Mouse (Mus musculus): ENCODE results near the gene Stt3b.

Gene Stt3b

DNA sequence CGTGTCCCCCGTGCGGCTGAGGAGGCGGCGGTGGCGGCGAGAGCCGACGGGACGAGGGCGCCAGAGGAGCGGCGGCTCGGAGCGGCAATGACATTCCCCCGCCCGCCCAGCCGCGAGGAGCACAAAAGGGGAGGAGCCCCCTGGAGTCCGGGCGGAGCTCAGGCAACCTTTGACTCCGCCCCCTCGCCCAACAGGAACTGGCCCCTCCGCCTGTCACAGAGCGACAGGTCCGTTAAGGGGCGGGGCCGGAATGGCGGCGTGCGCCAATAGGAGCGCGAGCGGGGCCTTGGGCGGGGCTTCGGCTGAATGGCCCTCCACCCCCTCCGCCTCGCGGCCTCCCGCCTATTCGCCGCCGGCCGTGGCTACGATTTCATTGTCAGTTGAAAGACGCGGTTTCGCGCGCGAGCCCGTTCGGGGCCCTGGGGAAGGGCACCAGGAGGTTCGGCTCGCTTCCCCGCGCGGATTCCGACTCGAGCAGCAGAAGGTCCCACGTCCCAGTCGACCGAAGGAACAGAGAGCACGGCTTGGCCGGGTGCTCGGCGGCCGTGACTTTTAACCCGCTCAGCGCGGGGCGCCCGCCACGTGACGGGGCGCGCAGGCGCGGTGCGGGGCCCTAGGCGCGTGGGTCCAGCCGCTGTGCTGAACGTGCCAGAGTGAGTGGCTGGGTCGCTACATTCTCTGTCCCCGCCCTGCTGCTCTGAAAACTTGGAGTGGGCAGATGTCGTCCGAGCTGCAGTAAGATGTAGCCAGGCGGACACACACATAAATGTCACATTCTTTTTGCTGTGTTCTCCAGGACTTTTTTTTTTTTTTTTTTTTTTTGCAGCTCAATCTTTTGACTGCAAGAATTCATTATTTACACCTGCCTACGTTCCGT is at the start of gene Stt3b:
TSS of gene Stt3b (minus strand) at position 76 of the 877 bp plus-strand sequence.
- in situ Hi-C loops (cut with MboI; ENCODE audit: unreplicated experiment in 2 of 2), result loop anchor here (10.0 to 25.0 kb wide), 8 partner anchors 56 to 1077 kb away; partner anchors contain the start of genes Cmtm7 (in 2 of the 2), Cnot10 (in 1 of the 2), Crtap (in 1 of the 2) and Glb1 (in 1 of the 2)

DNA sequence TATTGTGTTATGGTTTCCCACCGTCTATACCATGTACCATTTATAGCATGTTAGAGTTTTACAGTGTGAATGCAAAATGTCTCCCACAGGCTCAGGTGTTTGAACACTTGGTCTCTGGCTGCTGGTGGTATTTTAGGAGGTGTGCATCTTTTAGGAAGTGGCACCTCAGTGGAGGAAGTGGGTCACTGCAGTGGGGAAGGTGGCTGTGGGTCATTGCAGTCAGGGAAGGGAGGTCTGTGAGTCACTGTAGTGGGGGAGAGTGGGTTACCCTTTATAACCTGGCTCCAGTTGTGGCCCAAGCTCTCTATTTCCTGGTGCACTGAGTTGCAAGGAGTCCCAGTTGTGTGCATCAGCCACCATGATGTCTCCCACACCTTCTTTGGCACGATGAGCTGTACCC is 48.2 kb upstream of the Stt3b start:
- in situ Hi-C loops (cut with MboI; ENCODE audit: unreplicated experiment in 2 of 2), result no loop called here

- in situ Hi-C loops (cut with MboI; ENCODE audit: unreplicated experiment in 2 of 2), result no loop called here
These were observed 47.8 kb upstream of the Stt3b start for GRCm38 (mm10) chr9:115357996-115358395.

DNA sequence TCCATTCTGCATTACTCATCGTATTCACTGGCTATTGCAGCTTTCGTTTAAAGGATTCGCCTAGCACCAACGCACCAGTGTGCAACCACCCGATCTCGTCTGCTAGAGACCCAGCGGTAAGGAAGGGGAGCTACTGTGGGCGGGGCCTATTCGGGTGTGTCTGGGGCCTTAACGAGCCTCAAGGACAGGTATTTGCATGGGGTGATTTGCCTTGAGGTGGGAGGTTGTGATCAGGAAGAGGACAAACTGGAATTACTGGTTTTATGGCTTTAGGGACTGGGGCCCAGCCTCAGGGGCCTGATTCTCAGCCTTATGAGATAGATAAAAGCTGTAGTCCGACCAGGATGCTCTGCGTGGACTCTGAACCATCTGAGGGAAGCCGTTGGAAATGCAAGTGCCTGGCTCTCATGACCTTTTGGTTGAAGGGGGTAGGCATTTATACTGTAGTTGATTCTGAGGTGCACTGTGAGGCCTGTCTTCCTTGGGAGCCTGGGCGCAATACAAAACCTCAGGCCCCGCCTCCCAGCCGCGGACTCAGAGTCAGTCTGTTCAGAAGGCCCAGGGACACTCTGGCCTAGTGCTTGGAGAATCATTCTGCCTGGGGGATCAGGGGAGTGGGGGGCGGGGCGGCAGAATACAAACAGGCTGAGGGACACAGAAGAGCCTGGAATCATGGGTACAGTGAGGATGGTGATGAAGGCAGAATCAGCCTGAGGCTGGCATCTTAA is 46.7 kb upstream of the Stt3b start:
- in situ Hi-C loops (cut with MboI; ENCODE audit: unreplicated experiment in 2 of 2), result no loop called here

DNA sequence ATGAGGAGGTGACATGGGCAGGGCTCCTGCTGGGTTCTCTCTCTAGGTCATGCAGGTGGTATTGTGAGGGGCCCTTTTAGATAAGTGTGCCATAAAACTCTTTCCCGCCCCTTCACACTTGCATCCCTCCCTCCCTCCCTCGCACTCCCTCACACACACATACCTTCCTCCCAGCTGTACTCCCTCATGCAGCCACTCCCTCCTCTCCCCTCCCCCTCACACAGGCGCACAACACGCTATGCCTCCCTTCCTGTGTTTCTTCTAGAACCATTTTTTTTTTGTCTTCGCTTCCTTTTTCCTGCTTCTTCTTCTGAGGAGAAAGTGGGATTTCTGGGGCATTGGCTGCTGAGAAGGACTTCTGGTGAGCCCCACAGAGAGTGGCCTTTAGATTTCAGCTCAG is 45.8 kb upstream of the Stt3b start:
- in situ Hi-C loops (cut with MboI; ENCODE audit: unreplicated experiment in 2 of 2), result no loop called here

GRCm38 (mm10) chr9:115349741-115350512 is 39.7 kb upstream of the Stt3b start:
- in situ Hi-C loops (cut with MboI; ENCODE audit: unreplicated experiment in 2 of 2), result no loop called here

DNA sequence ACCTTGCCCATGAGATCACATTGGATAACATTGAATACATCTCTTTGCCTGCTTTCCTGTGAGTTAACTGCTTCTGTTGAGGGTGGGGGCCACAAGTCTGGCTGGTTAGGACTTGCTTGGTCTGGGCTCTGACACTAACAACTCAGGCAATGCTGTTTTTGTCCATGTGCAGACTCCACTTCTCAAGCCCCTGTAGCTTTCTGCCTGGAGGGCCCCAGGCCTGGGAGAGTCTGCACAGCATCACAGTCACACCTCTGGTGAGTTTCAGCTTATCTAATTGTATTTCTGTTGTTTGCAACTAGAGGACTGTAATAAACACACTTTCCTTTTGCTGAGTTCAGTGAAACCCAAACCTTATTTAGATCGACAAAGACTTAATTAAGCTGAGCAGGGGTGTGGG is 38.9 kb upstream of the Stt3b start:
- in situ Hi-C loops (cut with MboI; ENCODE audit: unreplicated experiment in 2 of 2), result no loop called here

- in situ Hi-C loops (cut with MboI; ENCODE audit: unreplicated experiment in 2 of 2), result no loop called here
These were observed 34.7 kb upstream of the Stt3b start for GRCm38 (mm10) chr9:115344930-115345329.

- in situ Hi-C loops (cut with MboI; ENCODE audit: unreplicated experiment in 2 of 2), result no loop called here
These were observed 31.4 kb upstream of the Stt3b start for GRCm38 (mm10) chr9:115341576-115341975.

DNA sequence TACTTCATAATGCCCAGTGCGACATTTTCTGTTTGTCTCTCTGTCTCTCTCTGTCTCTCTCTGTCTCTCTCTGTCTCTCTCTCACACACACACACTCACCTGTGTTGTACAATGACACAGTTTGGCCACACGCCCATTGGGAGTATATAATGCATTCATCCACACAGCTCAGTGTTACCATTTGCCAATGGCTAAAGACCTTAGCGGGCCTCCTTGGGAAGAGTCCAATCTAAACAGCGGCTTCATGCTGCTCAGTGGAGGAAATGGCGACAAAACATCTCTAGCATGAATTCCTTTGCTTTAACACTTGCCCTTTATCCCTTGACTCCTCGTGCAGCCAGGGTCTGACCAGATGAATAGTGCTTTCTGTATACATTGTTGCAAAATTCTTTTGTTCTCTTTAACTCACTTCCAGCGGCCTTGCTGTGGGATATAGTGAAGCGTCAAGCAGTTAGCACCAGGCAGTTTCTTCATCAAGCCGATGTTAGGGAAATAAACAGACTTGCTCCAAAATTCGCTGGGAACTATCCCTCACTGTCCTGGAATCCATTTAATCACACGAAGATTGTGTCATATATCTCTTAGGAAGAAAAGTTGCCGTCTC is 30.1 kb upstream of the Stt3b start:
- in situ Hi-C loops (cut with MboI; ENCODE audit: unreplicated experiment in 2 of 2), result no loop called here

GRCm38 (mm10) chr9:115338816-115339215 is 28.6 kb upstream of the Stt3b start:
- in situ Hi-C loops (cut with MboI; ENCODE audit: unreplicated experiment in 2 of 2), result no loop called here

- in situ Hi-C loops (cut with MboI; ENCODE audit: unreplicated experiment in 2 of 2), result no loop called here
These were observed 22.8 kb upstream of the Stt3b start for GRCm38 (mm10) chr9:115333016-115333415.

DNA sequence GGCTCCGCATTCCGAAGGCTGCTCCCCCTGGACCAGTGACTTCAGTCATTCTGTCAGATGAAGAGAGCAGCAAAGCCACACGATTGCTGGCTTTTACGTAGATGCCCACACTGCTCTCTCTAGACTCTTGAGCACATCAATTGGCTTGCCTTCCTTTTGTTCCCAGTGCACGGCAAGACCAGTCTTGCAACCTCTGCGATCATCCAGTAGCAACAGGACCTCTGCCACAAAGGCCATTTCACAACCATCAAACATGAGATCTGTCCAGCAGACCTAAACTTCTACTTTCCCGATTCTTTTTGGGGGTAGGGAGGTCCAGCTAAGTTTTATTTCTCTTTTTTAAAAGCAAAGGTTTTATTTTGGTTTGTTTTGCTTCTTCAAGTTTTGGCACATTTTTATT is 22.1 kb upstream of the Stt3b start:
- in situ Hi-C loops (cut with MboI; ENCODE audit: unreplicated experiment in 2 of 2), result no loop called here

GRCm38 (mm10) chr9:115330861-115331476 is 20.7 kb upstream of the Stt3b start:
- in situ Hi-C loops (cut with MboI; ENCODE audit: unreplicated experiment in 2 of 2), result no loop called here

GRCm38 (mm10) chr9:115326533-115326890 is 16.3 kb upstream of the Stt3b start:
- in situ Hi-C loops (cut with MboI; ENCODE audit: unreplicated experiment in 2 of 2), result no loop called here

GRCm38 (mm10) chr9:115325831-115326532 is 15.8 kb upstream of the Stt3b start:
- in situ Hi-C loops (cut with MboI; ENCODE audit: unreplicated experiment in 2 of 2), result no loop called here

DNA sequence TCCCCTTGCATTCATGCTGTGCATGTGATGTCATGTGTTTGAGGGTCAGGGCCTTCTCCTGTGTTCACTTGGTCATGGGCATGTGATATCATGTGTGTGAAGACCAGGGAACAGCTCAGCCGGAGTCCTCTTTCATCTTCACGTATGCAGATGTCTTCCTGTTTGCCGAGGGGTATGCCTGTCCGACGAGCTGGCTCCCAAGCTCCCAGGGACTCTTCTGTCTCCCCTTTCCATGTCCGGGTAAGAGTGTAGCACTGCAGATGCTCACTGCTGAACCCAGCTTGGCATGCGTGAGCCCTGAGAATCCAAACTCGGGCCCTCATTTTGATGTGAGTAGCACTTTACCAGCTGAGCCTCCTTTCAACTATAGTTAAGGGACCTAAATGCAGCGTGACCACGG is 13.4 kb upstream of the Stt3b start:
- in situ Hi-C loops (cut with MboI; ENCODE audit: unreplicated experiment in 2 of 2), result loop anchor here (25.0 kb wide), 5 partner anchors 536 to 1064 kb away; partner anchors contain the start of genes Cmtm7 (in 2 of the 2), Cnot10 (in 1 of the 2), Crtap (in 1 of the 2) and Glb1 (in 1 of the 2)

GRCm38 (mm10) chr9:115322385-115322784 is 12.2 kb upstream of the Stt3b start:
- in situ Hi-C loops (cut with MboI; ENCODE audit: unreplicated experiment in 2 of 2), result loop anchor here (25.0 kb wide), 5 partner anchors 535 to 1065 kb away; partner anchors contain the start of genes Cmtm7 (in 2 of the 2), Cnot10 (in 1 of the 2), Crtap (in 1 of the 2) and Glb1 (in 1 of the 2)

GRCm38 (mm10) chr9:115321052-115321451 is 10.8 kb upstream of the Stt3b start:
- in situ Hi-C loops (cut with MboI; ENCODE audit: unreplicated experiment in 2 of 2), result loop anchor here (25.0 kb wide), 5 partner anchors 534 to 1066 kb away; partner anchors contain the start of genes Cmtm7 (in 2 of the 2), Cnot10 (in 1 of the 2), Crtap (in 1 of the 2) and Glb1 (in 1 of the 2)
